Mouse (Mus musculus) liver, postnatal 0 days (tissue): ENCODE measurements around the gene Ppp4r3a. TPM values are rescaled to one million over a fixed set of nuclear protein-coding genes. Genes with fewer than 3 reads are reported as not detected.

Experiments used
- ATAC-seq: fragments of 200-750 bp; cut with Nextera tagmentation; 2 replicates; pipeline ENCODE4 v1.8.0; 2017; ENCODE audit warnings: mild to moderate bottlenecking, moderate library complexity
- DNase-seq: peaks from one replicate; pipeline ENCODE4 v3.0.0-alpha.2; 2016
- H3K27ac ChIP-seq: fragments of 300-500 bp; sonication (generic); 2 replicates; pipeline ENCODE4 v1.5.1; 2014; ENCODE audit warnings: antibody characterized with exemption, moderate library complexity, mild to moderate bottlenecking, low read depth
- H3K27me3 ChIP-seq: fragments of 300-500 bp; sonication (generic); 2 replicates; pipeline ENCODE4 v1.6.1; 2014; ENCODE audit warnings: low read length, control low read depth, mixed read lengths; ENCODE audit not compliant: insufficient read depth
- H3K36me3 ChIP-seq: fragments of 300-500 bp; sonication (generic); replicated peaks from 2 replicates; pipeline ENCODE4 v1.6.1; 2014; ENCODE audit warnings: mild to moderate bottlenecking, control low read depth, low read length, moderate library complexity, mixed read lengths; ENCODE audit not compliant: insufficient read depth
- H3K4me1 ChIP-seq: fragments of 300-500 bp; sonication (generic); 2 replicates; pipeline ENCODE4 v1.6.1; 2014; ENCODE audit warnings: antibody characterized with exemption, mild to moderate bottlenecking, control low read depth; ENCODE audit not compliant: insufficient read depth
- H3K4me2 ChIP-seq: fragments of 300-500 bp; sonication (generic); 2 replicates; pipeline ENCODE4 v1.6.1; 2014; ENCODE audit warnings: low read depth, mild to moderate bottlenecking, low read length, moderate library complexity, mixed read lengths
- H3K4me3 ChIP-seq: fragments of 300-500 bp; sonication (generic); 2 replicates; pipeline ENCODE4 v1.5.1; 2014; ENCODE audit warnings: low read depth, low read length
- H3K9ac ChIP-seq: fragments of 300-500 bp; sonication (generic); replicated peaks from 2 replicates; pipeline ENCODE4 v1.6.1; 2014; ENCODE audit warnings: mild to moderate bottlenecking, moderate library complexity
- H3K9me3 ChIP-seq: fragments of 300-500 bp; sonication (generic); 2 replicates; pipeline ENCODE4 v1.6.1; 2016; ENCODE audit warnings: mild to moderate bottlenecking, control low read depth, low read length, mixed read lengths
- CTCF ChIP-seq: sonication (generic); IDR thresholded peaks from 2 replicates; pipeline ENCODE4 v1.5.1; 2016; ENCODE audit warnings: antibody characterized with exemption, low read depth
- EP300 ChIP-seq: IDR thresholded peaks from 2 replicates; pipeline ENCODE4 v1.6.1; 2016; ENCODE audit warnings: antibody characterized with exemption, low read depth, mild to moderate bottlenecking
- WGBS: fragments of 180-500 bp; shearing (Covaris S2); extraction: QIAGEN DNeasy Blood & Tissue Kit; methylation state at CpG from one replicate; pipeline ENCODE4 v1.1.7; 2014; ENCODE audit not compliant: insufficient replicate concordance; 5-methylcytosine and 5-hydroxymethylcytosine counted together
- polyA plus RNA-seq: library from polyadenylated mRNA; unstranded; fragments of >200 nt; fragmentation: Nextera tagmentation; extraction: Ambion mirVana; gene quantifications from 2 replicates; pipeline ENCODE4 v1.2.1, GENCODE M21; 2015

Ppp4r3a gene
- polyA plus RNA-seq, 1 experiment from 2014 or later: 14.1 TPM

DNA sequence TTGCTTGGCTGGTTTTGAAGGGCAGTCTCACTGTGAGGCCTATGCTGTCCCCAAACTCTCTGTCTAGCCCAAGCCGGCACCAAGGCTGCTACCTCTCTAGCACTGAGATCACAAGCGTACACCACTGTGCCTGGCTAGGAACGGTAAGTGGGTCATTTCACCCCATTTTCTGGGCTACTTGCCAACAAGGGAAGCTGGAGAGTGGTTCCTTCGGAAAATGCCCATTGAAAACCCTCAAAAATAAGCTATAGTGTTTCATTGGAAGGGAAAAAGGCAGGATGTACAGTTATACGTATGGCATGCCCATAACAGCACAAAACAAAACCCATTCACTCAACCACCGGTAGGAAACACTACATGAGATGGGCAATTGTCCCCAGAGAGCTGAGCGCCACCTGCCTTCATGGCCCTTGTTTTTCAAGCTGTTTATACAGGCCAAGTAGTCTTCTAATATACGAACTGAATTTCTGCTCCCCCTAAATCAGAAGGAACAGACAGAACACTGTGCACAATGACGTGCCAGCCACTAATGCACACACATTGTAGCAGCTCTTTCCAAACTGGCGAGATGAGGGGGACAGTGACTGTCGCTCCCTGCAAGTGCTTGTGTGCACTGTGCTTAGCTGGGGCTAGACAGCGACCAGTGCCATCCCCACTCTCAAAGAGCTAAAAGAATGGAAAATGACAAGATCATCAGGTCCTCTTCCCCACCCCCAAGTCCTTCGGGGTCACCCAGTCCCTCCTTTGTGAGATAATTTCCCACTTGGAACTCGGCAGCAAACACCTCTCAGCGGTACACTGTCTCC, 63.1 kb downstream of the Ppp4r3a start:
- no peak for ATAC-seq
- WGBS: 82% methylated on average over 15 of the region's 15 CpGs
- Histone ChIP-seq H3K36me3 (peaks cover 5% of the 10 kb centered on the region; the same call in 1 of the 2 replicates), H3K27me3 (no peaks in the 10 kb centered on the region), H3K4me3 (no peak overlapping the region), H3K4me1 (peaks cover 53% of the 10 kb centered on the region), H3K9ac (no peak overlapping the region), H3K4me2 (no peak overlapping the region), H3K9me3 (no peaks in the 10 kb centered on the region), H3K27ac (peak overlapping the region; percentile 36; the same call in 1 of the 2 replicates)
- no peak for DNase-seq
- TF ChIP-seq EP300: no peak
- peak; percentile 40 for TF ChIP-seq CTCF

DNA sequence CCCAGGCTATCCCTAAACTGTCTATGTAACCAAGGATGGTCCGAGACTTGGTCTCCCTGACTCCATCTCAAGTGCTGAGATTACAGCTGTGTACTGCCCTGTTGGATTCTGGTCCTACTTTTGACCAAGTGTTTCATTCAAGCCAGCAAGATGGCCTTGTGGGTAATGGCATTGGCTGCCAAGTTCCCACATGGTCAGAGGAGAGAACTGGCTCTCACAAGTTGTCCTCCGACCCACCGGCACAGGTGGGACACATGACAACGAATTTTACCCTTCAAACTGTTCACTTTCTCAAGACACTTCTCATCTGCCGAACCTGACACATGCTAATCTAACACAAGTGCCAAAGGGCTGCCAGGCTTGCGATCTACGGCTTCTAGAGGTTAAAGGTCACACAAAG, 64.1 kb downstream of the Ppp4r3a start:
- Histone ChIP-seq H3K36me3 (peaks cover 5% of the 10 kb centered on the region; the same call in 1 of the 2 replicates), H3K4me3 (no peak overlapping the region), H3K4me2 (no peak overlapping the region), H3K27me3 (no peaks in the 10 kb centered on the region), H3K4me1 (peaks cover 56% of the 10 kb centered on the region), H3K9ac (no peak overlapping the region), H3K9me3 (no peaks in the 10 kb centered on the region), H3K27ac (no peak overlapping the region)
- WGBS: 88% methylated on average over 7 of the region's 7 CpGs
- no peak for DNase-seq
- TF ChIP-seq EP300 (no peak), CTCF (no peak)
- no peak for ATAC-seq

DNA sequence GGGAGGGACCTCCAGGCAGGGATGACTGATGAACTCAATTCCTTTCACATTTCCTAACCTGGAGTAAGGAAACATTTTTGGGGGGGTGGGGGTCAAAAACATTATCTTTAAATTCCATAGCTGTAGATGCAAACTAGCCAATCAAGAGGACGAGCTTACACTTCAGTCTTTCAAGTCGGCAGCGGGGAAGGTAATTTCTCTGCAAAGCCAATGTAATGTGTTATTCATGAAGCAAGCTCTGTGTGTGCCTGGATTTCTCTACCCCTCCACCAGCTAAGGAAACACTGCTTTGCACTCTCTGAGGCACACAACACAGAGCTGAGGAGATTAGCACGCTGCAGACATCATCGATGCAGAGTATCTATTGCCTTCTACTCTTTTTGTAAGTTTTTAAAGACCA, 64.5 kb downstream of the Ppp4r3a start:
- ATAC-seq (no peak), DNase-seq (no peak)
- peak overlapping the region; percentile 37; the same call in 1 of the 2 replicates for H3K27ac ChIP-seq
- no peaks in the 10 kb centered on the region for H3K27me3 ChIP-seq
- TF ChIP-seq CTCF (no peak), EP300 (no peak)
- peaks cover 60% of the 10 kb centered on the region for H3K4me1 ChIP-seq
- H3K9me3 ChIP-seq: no peaks in the 10 kb centered on the region
- 81% methylated on average over 5 of the region's 5 CpGs for WGBS
- no peak overlapping the region for H3K4me2 ChIP-seq
- no peak overlapping the region for H3K4me3 ChIP-seq
- peaks cover 5% of the 10 kb centered on the region; the same call in 1 of the 2 replicates for H3K36me3 ChIP-seq
- no peak overlapping the region for H3K9ac ChIP-seq

DNA sequence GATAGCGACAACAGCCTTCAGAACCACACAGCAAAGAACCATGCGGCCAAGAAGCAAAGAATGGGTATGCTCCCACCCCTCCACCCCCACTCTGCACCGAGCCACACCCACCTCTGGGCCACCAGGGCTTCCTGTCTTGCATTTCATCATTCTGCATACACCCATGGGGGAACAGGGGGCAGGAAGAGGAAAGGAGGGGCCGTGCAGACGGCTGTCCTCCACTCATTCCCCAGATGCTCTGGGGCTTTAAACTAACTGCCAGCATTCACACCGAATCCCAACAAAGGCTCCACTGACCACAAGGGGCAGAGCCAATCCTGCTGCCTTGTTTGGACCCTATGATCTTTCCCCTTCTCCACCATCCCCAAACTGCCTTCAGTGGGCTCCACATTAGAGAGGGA, 65.5 kb downstream of the Ppp4r3a start:
- no peaks in the 10 kb centered on the region for H3K27me3 ChIP-seq
- H3K9me3 ChIP-seq: no peaks in the 10 kb centered on the region
- ATAC-seq: peak; percentile 53
- H3K4me2 ChIP-seq: peak overlapping the region; percentile 48
- DNase-seq: peak; percentile 58
- peaks cover 5% of the 10 kb centered on the region; the same call in 1 of the 2 replicates for H3K36me3 ChIP-seq
- peak overlapping the region; percentile 37 for H3K27ac ChIP-seq
- no peak overlapping the region; the same call in 1 of the 2 replicates for H3K4me3 ChIP-seq
- no peak overlapping the region; the same call in 1 of the 2 replicates for H3K9ac ChIP-seq
- 3% methylated on average over 6 of the region's 6 CpGs for WGBS
- no peak for TF ChIP-seq EP300
- TF ChIP-seq CTCF: peak; percentile 11; the same call in 1 of the 2 replicates
- peaks cover 59% of the 10 kb centered on the region for H3K4me1 ChIP-seq

DNA sequence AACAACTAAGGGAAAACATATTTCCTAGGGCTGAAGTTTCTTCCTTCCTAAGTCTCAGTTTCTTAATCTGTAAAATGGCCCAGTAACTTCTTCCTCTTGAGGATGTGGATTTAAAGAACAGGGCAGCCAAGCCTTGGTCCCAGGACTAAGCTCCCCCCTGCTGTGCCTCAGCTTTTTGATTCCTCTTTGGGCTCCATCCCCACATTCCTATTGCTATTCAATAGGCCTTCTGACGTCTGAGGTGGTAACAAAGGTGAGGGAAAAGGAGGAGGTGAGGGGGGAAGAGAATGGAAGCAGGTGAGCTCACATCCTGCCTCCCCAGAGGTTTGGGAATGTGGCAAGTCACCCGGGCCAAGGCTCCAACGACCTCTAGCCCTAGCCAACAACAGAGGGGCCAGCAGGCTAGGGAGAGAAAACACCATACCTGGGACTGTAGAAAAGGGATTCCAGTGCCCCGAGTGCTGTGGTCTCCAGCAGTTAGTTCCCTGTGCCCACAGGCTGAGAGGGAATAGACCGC, 67.0 kb downstream of the Ppp4r3a start:
- no peak for DNase-seq
- no peak overlapping the region; the same call in 1 of the 2 replicates for H3K9ac ChIP-seq
- H3K4me3 ChIP-seq: no peak overlapping the region
- WGBS: 58% methylated on average over 5 of the region's 5 CpGs
- peak overlapping the region; percentile 45 for H3K4me2 ChIP-seq
- H3K9me3 ChIP-seq: no peaks in the 10 kb centered on the region
- peaks cover 66% of the 10 kb centered on the region for H3K4me1 ChIP-seq
- no peak for TF ChIP-seq EP300
- TF ChIP-seq CTCF: no peak
- H3K27me3 ChIP-seq: no peaks in the 10 kb centered on the region
- no peak for ATAC-seq
- H3K27ac ChIP-seq: peak overlapping the region; percentile 76
- H3K36me3 ChIP-seq: peaks cover under 1% of the 10 kb centered on the region; the same call in 1 of the 2 replicates

DNA sequence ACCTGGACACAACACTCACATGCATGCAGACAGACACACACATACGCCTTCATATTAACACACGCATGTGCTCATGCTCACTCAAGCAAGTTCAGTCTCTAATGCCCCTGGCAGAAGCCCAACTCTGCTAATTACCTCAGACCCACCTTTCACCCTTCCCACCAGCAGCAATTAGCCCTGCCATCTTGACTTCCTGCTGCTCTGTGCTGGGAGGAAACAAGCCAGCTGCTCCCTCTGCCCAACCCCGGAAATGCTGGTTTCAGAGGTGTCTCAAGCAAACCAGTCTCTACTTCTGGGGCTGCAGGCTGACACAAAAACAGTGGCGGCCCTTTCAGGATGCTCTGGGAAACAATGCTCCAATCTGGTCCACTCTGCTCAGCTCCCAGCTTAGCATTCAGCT, 67.6 kb downstream of the Ppp4r3a start:
- no peaks in the 10 kb centered on the region for H3K9me3 ChIP-seq
- WGBS: 49% methylated on average over 4 of the region's 4 CpGs
- ATAC-seq (peak; percentile 10; the same call in 1 of the 2 replicates), DNase-seq (peak; percentile 50)
- 0 out of 2 replicates have a peak overlapping the region, but pooled peaks have one; percentile 10 for H3K4me3 ChIP-seq
- H3K27ac ChIP-seq: peak overlapping the region; percentile 76
- peaks cover 66% of the 10 kb centered on the region for H3K4me1 ChIP-seq
- peak overlapping the region; percentile 45 for H3K4me2 ChIP-seq
- no peaks in the 10 kb centered on the region; the same call in 1 of the 2 replicates for H3K36me3 ChIP-seq
- no peak overlapping the region; the same call in 1 of the 2 replicates for H3K9ac ChIP-seq
- TF ChIP-seq EP300 (no peak), CTCF (no peak)
- no peaks in the 10 kb centered on the region for H3K27me3 ChIP-seq
